Mouse (Mus musculus): ENCODE measurements around the gene Cyb561d2. TPM values are rescaled to one million over a fixed set of nuclear protein-coding genes. Genes with fewer than 3 reads are reported as not detected.
"Not testable (repeated sequence)": the region's sequence is repeated elsewhere in the genome, so short reads cannot be mapped to it uniquely, and the experiment has no call there.

The Cyb561d2 gene
- total RNA-seq (2021): 1 to 10 TPM; 4.6 to 5.9 TPM
- long read RNA-seq, experiment 1, transcript Cyb561d2-205 (4 exons, 1,162 nt): major isoform, 11 of 12 reads
- long read RNA-seq, experiment 1, partial matches to known transcripts: 0 of 12 reads
- long read RNA-seq, experiment 1, other reads (novel, unspliced or antisense): 1 of 12 reads
- long read RNA-seq, experiment 2, partial matches to known transcripts: 0 of 4 reads
- long read RNA-seq, experiment 2, other reads (novel, unspliced or antisense): 0 of 4 reads

- DNase-seq (ENCODE audit: low spot score in 2 of 2): peak; percentile 83 to 92
Observed at GRCm38 (mm10) chr9:107541474-107542351, at the start of gene Cyb561d2, which contains the start of gene Nprl2. Gene Cyb561d2, minus strand, starts transcription at chr9:107542193. Gene Nprl2, plus strand, starts transcription at chr9:107542226.

- DNase-seq (ENCODE audit: low spot score in 2 of 2): no peak
Observed at GRCm38 (mm10) chr9:107590773-107591060, 48.7 kb upstream of the Cyb561d2 start.

- no peak for DNase-seq (ENCODE audit: low spot score in 2 of 2)
Observed at GRCm38 (mm10) chr9:107590058-107590772, 48.2 kb upstream of the Cyb561d2 start.

GRCm38 (mm10) chr9:107587833-107588639, 46.0 kb upstream of the Cyb561d2 start:
- DNase-seq (ENCODE audit: low spot score in 2 of 2): no peak

- peak; percentile 77 to 95 for DNase-seq (ENCODE audit: low spot score in 2 of 2)
Observed at GRCm38 (mm10) chr9:107586974-107587832, 45.2 kb upstream of the Cyb561d2 start, which contains the start of gene Ifrd2. Gene Ifrd2, plus strand, starts transcription at chr9:107587642.

- DNase-seq (ENCODE audit: low spot score in 2 of 2): no peak
Observed at GRCm38 (mm10) chr9:107586504-107586903, 44.5 kb upstream of the Cyb561d2 start.

- no peak for DNase-seq (ENCODE audit: low spot score in 2 of 2)
Observed at GRCm38 (mm10) chr9:107583174-107583573, 41.2 kb upstream of the Cyb561d2 start.

GRCm38 (mm10) chr9:107582509-107583062, 40.6 kb upstream of the Cyb561d2 start:
- DNase-seq (ENCODE audit: low spot score in 2 of 2): no peak

GRCm38 (mm10) chr9:107581584-107581983, 39.6 kb upstream of the Cyb561d2 start:
- no peak for DNase-seq (ENCODE audit: low spot score in 2 of 2)

GRCm38 (mm10) chr9:107580501-107581317, 38.7 kb upstream of the Cyb561d2 start, which contains the start of gene Hyal3:
Gene Hyal3, plus strand, starts transcription at chr9:107580818.
- DNase-seq (ENCODE audit: low spot score in 2 of 2): peak; percentile 65 to 88

GRCm38 (mm10) chr9:107579023-107579900, 37.3 kb upstream of the Cyb561d2 start:
- DNase-seq (ENCODE audit: low spot score in 2 of 2): no peak

- no peak for DNase-seq (ENCODE audit: low spot score in 2 of 2)
Observed at GRCm38 (mm10) chr9:107578587-107578986, 36.6 kb upstream of the Cyb561d2 start, which contains the start of gene Naa80. Gene Naa80, plus strand, starts transcription at chr9:107578887.

- DNase-seq (ENCODE audit: low spot score in 2 of 2): no peak
Observed at GRCm38 (mm10) chr9:107577871-107578270, 35.9 kb upstream of the Cyb561d2 start.

GRCm38 (mm10) chr9:107576357-107577107, 34.5 kb upstream of the Cyb561d2 start, which contains the start of gene Hyal1:
Gene Hyal1, plus strand, starts transcription at chr9:107576927.
- peak; percentile 73 to 88 for DNase-seq (ENCODE audit: low spot score in 2 of 2)

- no peak for DNase-seq (ENCODE audit: low spot score in 2 of 2)
Observed at GRCm38 (mm10) chr9:107575579-107576356, 33.8 kb upstream of the Cyb561d2 start.

GRCm38 (mm10) chr9:107573774-107574173, 31.8 kb upstream of the Cyb561d2 start:
- not testable (repeated sequence) for DNase-seq (ENCODE audit: low spot score in 2 of 2)
